Mouse (Mus musculus): ENCODE measurements around the gene BC049730.
"Not testable (repeated sequence)": the region's sequence is repeated elsewhere in the genome, so short reads cannot be mapped to it uniquely, and the experiment has no call there.

The BC049730 gene

DNA sequence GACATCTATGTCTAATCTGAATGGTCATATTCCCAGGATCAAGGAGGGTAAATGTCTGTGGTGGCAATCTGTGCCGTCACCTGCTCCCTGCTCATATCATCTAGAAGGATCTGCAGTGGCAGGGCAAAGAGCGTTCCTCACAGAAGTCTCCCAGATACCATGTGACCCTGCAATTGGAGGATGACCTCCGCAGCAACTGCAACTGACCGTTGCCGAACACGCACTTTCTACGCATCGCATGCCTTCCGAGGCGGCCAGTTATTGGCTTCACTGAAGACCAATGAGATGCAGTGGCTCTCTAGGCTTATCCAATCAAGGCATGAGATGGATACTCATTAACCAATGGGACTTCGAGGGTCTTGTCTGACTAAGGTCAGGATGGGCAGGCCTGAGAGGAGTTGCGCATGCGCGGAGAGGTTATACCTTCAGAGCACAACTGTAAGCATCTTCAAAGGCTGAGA lies at the start of gene BC049730:
TSS of gene BC049730 (plus strand) at position 411 of the 461 bp plus-strand sequence.
- no peak for ATAC-seq (ENCODE audit: insufficient number of reproducible peaks, low FRiP score, low TSS enrichment)

DNA sequence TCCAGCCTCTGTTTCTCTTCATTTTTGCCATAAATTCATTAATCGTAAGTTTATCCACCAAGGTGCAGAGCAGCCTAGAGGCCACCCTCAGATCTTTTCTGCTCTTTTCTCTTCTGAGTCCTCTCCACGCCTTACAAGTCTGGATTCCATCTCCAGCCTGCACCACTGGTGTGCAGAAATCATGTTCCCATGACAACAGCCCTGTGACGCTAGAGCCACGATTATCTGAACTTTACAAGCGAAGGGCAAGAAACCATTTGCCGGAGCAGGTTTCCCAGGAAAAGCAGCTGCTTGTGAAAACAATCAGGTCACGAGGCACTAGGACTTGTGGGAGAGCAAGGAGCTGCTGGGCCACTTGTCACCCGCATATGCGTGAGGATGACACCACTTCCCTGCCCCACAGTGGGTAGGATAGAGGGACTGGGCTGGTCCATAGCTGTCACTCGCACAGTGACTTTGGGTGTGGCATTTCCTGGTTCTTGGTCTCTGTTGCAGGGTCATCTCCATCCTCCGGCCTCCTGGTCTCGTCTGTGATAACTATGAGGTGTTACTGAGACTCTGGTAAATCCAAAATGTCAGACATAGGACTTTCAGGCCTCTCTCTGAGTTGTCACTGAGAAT lies 49.2 kb upstream of the BC049730 start:
- no peak for ATAC-seq (ENCODE audit: insufficient number of reproducible peaks, low FRiP score, low TSS enrichment)

DNA sequence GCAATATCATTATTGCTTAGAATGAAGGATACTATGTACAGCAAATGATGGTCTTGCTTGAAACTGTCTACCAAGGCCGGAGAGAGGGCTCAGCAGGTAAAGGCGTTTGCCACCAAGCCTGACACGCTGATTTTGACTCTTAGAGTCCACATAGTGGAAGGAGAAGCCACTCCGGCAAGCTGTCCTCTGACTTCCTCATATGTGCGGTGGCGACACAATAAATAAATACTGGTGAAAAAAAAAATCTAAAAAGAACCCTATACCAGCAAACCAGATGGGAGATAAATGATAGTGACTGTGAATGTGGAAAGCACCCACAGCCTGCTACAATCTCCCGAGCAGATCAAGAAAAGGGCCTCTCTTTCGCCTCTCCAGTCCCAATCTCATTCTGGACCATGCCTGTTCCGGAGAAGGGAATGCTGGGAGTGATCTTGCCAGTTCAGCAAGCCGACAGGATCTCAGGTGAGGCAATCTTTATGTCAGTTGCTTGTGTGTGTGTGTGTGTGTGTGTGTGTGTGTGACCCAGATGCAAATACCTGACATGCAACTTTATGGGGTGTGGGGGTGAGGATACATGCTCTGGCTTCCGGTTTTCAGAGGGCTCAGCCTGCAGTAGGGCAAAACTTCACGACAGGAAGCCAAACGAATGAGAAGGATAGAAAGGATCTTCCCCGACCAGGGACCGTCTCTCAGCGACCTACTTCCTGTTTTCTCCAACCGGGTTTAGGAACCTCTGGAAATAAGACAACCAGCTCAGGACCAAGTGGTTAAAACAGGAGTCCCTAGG lies 47.7 kb upstream of the BC049730 start:
- no peak for ATAC-seq (ENCODE audit: insufficient number of reproducible peaks, low FRiP score, low TSS enrichment)

DNA sequence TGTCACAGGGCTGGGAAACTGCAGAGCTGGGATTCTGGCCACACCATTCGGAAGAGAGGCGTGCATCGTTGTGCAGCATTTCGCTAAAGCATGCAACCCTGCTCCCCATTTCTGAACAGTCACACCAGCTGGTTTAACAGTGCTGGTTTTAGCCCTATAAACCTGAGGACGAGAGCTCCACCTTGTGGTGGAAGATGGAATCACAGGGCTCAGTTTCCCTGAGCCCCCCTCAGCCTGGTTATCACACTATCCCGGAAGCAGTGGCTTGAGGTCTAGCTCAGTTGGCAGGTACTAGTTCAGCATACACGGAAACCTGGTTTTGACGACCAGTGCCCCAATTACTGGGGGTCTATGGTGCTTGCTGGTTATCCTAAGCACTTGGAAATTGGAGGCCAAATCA lies 46.5 kb upstream of the BC049730 start:
- ATAC-seq (ENCODE audit: insufficient number of reproducible peaks, low FRiP score, low TSS enrichment) = peak; percentile 31; the same call in 1 of the 2 replicates

DNA sequence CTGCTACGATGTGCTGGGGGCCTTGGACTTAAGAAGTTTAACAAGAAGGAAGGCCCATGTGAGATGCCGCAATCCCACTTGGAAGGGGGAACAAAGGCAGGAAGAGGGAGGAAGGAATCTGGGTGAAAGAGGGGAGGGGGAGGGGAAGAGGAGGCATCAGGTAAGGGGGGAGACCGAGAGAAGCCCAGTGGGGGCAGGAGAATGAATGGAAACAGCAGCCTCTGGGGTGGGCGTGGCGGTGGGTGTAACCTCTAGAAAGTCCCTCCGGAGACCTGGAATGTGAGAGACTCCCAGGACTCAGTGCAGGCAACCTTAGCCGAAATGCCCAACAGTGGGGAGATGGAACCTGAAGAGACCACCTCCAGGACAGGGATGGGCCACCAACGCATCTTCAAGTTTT lies 44.7 kb upstream of the BC049730 start:
- no peak for ATAC-seq (ENCODE audit: insufficient number of reproducible peaks, low FRiP score, low TSS enrichment)

DNA sequence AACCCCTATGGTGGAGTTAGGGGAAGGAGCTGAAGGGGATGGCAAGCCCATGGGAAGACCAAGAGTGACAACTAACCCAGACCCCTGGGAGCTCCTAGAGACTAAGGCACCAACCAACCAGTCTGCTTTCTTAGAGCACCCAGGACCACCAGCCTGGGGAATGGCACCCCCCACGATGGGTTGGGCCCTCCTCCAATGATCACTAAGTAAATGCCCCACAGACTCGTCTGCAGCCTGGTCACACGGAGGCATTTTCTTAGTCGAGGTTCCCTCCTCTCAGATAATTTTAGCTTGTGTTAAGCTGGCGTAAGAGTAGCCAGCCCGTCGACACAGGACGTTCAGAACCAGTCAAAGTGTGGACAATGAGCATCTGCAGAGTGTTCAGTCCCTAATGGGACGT lies 44.1 kb upstream of the BC049730 start:
- ATAC-seq (ENCODE audit: insufficient number of reproducible peaks, low FRiP score, low TSS enrichment) = no peak

DNA sequence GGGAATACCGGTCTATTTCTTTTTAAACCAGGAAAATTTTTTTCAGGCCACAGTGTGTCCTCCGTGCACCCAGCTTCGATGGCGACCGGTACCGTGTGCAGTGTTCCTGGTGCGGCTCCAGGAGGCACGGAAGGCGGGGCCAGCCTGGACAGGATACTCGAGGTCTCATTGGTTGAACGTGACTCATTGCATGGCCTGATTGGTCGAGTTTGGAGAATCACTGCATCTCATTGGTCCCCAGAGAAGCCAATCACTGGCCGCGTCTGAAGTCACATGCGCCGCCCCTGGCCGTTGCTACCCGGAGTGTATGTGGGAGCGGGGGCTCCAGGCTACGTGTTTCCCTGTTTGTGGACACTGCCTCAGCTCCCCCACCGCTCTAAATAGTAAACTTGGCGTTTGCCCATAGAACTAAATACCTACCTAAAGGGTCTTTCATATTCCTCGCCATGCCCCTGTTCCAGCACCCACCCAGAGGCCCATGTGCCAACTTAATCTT lies 37.0 kb upstream of the BC049730 start:
- no peak for ATAC-seq (ENCODE audit: insufficient number of reproducible peaks, low FRiP score, low TSS enrichment)

DNA sequence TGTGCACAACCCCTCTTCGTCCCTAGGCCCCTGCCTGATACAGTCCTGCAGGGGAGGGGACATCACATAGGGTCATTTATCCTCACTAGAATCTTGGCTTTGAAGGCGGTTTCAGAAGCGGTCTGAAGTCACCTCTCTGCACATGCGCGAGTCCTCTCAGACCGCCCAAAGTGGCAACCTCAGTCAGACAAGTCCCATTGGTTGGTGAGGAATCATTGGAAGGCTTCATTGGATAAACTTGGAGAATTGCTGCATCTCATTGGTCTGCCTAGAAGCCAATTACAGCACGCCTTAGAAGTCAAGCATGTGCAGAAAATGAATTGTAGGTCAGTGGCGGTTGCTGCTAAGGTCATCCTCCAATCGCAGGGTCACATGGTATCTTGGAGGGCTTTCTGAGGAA lies 32.5 kb upstream of the BC049730 start, which contains the start of gene Tex101:
TSS of gene Tex101 (minus strand) at position 101 of the 400 bp plus-strand sequence.
- no peak for ATAC-seq (ENCODE audit: insufficient number of reproducible peaks, low FRiP score, low TSS enrichment)

DNA sequence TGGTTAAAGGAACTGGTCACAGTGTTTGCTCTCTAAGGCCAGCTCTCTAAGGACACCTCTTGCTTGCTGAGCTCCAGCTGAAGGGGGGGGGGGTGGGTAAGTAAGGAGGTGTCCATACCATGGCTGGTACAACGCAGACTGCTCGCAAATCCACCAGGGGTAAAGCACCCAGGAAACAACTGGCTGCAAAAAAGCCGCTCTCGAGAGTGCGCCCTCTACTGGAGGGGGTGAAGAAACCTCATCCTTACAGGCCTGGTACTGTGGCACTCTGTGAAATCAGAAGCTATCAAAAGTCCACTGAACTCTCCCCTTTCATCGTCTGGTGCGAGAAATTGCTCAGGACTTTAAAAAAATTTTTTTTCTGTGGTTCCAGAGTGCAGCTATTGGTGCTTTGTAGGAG lies 24.9 kb upstream of the BC049730 start:
- not testable (repeated sequence) for ATAC-seq (ENCODE audit: insufficient number of reproducible peaks, low FRiP score, low TSS enrichment)

DNA sequence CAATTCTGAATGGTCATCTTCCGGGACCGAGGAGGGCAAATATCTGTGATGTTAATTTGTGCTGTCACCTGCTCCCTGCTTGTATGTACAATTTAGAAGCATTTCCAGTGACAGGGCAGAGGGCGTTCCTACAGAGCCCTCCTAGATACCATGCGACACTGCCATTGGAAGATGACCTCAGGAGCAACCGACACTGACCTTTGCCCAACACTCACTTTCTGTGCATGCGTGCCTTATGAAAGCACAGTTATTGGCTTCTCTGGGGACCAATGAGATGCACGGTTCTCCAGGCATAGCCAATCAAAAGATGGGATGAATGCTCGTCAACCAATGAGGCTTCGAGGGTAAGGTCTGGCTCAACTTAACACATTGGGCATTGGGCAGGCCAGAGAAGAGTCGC lies 21.5 kb upstream of the BC049730 start:
- not testable (repeated sequence) for ATAC-seq (ENCODE audit: insufficient number of reproducible peaks, low FRiP score, low TSS enrichment)

DNA sequence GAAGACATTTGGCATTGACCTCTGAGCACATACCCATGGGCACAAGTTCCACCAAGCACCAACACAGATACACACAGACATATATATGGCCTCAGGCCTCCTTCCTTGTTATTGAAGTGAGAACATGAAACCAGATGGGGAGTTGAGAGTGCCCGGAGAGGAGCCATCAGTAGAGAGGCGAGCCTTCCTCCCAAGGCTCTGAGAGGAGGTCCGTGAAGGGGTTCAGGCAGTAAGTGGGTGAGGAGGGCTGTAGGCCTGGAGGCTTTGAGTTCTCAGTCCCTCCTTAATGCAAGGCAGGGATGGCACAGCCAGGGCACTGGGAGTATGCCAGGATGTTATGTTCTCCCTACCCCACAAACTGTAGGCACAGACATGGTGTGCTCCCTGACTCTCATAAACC lies 16.3 kb upstream of the BC049730 start:
- ATAC-seq (ENCODE audit: insufficient number of reproducible peaks, low FRiP score, low TSS enrichment) = not testable (repeated sequence)

DNA sequence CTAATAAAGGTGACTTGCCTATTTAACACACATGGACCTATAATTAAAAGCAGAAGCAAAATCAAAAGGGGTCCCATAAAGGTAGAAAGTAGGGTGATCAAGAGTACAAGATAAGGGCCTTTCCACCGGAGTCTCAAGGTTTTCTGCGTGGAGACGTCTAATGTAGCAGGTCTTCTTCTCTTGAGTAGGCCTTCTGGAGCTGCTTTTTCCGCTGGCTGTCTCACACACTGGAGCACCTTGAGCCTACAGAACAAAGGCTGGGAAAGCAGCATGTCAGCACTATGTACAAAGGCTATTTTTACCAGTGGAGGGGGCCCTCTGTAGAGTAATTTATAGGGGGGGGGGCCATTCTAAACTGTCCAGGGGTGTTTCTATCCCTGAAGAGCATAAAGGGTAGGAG lies 11.2 kb upstream of the BC049730 start:
- not testable (repeated sequence) for ATAC-seq (ENCODE audit: insufficient number of reproducible peaks, low FRiP score, low TSS enrichment)

DNA sequence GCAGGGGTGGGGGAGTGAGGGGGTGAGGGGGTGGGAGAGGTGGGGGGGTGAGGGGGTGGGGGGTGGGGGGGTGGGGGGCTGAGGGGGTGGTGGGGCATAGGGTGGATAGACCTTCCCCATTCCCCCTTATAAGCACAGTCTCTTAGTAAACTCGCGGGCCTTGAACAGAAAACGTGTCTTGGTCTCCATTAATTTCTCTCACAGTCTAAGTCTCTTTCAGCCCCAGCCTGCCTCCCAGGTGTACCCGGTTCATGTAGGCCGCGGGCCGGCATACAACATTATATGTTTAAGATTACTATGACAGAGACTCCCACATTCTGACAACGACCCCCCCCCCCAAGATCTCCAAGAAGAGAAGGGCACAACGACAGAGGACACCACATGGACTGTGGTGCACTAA lies 6.2 kb upstream of the BC049730 start:
- ATAC-seq (ENCODE audit: insufficient number of reproducible peaks, low FRiP score, low TSS enrichment) = not testable (repeated sequence)

DNA sequence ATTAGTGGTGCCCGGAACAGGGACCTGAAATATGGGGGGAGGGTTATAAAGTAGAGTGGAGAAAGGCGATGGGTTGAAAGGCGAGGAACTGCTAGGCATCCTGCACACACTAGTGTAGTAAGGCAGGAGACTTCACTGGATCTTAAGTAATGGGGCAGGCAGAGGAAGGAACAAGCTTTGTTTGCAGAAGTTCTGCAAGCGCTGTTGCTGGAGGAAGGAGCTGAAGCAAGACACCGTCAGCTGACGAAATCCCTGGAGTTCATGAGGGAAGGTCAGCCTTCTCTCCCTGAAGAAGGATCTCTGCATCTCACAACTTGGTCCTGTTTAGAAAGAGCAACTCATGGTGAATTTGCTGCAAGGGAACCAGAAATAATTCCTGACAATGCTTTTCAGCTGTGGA lies 6.0 kb downstream of the BC049730 start:
- ATAC-seq (ENCODE audit: insufficient number of reproducible peaks, low FRiP score, low TSS enrichment) = no peak

DNA sequence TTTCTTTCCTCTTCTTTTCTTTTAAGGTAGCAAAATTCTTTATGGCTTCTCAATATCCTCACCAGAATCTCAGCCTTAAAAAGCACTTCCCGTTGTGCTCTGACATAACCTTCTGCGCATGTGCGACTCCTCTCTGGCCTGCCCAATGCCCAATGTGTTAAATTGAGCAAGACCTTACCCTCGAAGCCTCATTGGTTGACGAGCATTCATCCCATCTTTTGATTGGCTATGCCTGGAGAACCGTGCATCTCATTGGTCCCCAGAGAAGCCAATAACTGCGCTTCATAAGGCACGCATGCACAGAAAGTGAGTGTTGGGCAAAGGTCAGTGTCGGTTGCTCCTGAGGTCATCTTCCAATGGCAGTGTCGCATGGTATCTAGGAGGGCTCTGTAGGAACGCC lies 17.8 kb downstream of the BC049730 start, which contains the start of gene Gm4763:
TSS of gene Gm4763 (minus strand) at position 101 of the 400 bp plus-strand sequence.
- ATAC-seq (ENCODE audit: insufficient number of reproducible peaks, low FRiP score, low TSS enrichment) = not testable (repeated sequence)

DNA sequence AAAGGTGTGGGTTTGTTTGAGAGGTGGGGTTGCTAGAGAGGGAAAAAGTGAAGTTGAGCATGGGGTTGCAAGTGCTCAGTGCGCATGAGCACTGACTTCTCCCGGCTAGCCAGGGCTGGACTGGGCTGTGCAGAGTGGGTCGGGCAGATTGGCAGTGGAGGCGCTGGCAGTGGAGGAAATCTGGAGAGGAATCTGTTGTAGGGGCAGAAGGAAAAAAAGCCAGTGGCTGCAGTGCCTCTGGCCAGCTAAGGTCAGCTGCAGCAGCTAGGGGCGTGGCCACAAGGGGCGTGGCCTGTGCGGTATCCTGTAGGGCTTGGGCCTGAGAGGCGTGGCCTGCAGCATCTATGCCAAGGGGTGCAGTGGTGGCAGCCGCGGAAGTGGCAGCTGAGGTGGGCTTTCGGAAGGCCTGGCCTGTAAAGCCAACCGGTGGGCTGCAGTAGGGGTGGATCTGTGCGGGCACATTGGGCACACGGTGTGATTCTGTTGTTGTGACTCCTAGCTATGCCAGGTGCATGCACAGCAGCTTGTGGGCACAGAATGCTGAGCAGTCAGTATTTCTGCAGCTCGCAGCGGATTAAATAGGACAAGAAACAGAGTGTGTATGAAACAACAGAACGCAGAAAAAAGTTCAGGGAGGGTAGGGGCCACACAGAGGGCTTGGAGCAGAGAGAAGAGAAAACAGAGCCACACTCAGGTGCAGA lies 27.1 kb downstream of the BC049730 start:
- ATAC-seq (ENCODE audit: insufficient number of reproducible peaks, low FRiP score, low TSS enrichment) = no peak

DNA sequence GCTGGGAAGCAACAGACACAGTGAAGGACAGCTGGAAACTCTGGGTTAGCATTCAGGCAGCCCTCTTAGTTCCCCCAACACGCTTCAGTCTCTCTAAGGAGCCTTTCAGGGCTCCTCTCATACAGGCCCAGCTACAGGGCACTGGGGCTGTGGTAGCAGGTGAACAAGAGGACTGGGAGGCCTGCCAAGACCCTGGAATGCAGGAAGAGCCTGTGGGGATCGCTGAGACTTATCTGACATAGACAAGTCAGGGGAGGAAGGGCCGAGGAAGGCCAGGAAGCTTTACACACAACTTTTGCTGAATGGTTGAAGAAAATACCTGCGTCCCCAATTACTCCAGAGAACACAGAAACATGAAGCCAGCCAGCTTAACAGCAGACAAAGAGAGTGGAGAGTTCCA lies 41.7 kb downstream of the BC049730 start:
- no peak for ATAC-seq (ENCODE audit: insufficient number of reproducible peaks, low FRiP score, low TSS enrichment)

DNA sequence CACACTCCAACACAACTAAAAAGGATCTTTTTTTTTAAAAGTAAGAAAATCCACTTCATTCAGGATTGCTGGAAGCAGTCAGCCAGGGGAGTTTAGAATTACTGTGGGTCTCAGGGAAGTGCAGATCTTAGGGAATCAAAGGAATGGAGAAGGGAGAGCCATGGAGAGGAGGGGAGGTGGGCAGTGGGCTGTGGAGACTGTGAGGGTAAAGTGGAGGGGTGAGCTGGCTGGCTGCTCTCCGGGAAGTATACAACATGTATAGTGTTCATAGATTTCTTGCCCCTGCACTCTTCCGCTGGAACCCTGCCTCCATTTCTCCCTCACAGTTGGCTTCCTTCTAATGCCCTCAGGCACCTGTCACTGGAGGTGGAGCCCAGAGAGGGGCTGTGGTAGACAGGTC lies 42.6 kb downstream of the BC049730 start:
- ATAC-seq (ENCODE audit: insufficient number of reproducible peaks, low FRiP score, low TSS enrichment) = no peak

DNA sequence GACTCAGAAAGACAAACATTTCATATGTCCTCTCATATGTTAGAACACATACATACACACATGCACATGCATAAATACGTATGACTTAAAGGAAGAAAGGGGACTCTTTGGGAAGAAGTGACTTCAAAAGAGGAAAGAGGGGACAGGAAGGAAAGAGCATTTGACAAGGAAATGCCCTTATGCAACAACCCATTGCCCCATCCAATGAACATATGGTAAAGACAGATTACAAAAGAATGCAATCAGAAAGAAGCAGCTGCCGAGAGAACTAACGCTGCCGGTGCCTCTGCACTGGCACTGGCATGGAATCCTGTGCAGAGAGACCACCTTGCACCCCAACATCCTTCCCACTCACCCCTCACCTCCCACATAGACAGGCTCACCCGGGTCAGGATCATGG lies 44.4 kb downstream of the BC049730 start:
- ATAC-seq (ENCODE audit: insufficient number of reproducible peaks, low FRiP score, low TSS enrichment) = no peak

DNA sequence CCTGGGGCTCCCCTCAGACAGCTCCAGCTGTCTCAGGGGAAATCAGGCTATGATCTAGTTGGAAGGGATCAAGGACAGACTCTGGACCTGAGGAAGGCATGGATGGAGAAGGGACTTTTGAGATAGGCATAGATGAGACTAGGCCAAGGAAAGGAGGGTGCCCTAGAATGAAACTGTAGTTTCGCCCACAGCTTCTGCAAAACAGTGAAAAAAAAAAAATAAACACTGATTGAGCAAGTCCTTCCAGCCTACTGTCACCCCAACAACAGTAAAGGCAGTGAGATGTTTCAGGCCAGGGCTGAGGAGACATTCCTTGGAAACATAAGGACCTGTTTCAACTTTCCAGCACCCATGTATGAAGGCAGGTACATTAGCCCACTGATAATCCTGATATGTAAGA lies 49.5 kb downstream of the BC049730 start:
- no peak for ATAC-seq (ENCODE audit: insufficient number of reproducible peaks, low FRiP score, low TSS enrichment)

DNA sequence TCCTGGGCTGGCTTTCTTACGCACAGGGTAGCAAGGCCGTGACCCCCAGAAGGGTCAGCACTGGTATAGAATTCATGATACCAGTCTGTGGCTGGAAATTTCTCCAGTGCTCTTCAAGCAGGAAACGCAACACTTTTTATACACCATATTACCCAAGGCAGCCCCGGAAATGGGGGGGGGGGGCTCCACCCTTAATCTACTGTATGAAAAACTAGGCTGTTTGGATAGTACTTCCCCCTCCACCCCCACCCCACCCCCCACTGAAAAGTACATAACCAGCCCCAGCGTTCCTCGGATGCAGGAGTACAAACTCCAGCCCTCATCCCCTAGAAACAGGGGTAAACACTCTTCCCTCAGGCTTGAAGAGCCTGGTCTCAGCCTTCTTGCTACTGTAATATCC lies 51.2 kb downstream of the BC049730 start, which contains the start of gene Cd177:
TSS of gene Cd177 (minus strand) at position 101 of the 400 bp plus-strand sequence.
- ATAC-seq (ENCODE audit: insufficient number of reproducible peaks, low FRiP score, low TSS enrichment) = no peak

Measured in cerebellum, adult (tissue).